Mouse (Mus musculus): Measurements from ENCODE around the gene Tmem100. TPM values are rescaled to one million over a fixed set of nuclear protein-coding genes. Genes with fewer than 3 reads are reported as not detected.

Tmem100 gene
- 10.8 and 36.5 TPM in 2 replicates for polyA plus RNA-seq (2012; rRNA removed; ENCODE audit: low replicate concordance)

DNA sequence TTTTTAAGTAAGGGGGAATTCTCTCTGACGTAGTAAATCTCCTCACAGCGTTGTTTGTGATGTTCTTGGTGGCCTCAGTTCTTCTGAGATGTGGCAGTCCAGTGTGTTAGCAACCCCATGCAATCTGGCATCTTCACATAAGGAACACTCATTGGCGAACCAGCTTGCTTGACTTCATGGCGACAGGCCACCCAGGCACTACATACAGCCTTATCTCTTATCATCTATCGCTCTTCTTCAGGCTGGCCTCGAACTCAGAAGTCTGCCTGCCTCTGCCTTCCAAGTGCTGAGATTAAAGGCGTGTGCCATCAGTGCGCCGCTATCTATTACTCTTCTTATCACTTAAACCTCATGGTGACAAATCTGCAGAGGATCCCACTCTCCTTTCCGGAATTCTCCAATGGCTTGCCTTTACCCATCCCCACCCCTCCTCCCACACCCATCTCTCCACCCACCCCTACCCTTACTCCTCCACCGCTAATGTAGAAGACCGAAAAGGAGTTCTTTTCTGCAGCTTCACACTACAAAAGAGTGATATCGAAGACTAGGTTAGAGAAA lies at the start of gene Tmem100:
Gene Tmem100, plus strand, starts transcription at position 508 of the 558 bp plus-strand sequence.

GRCm38 (mm10) chr11:90002231-90002986 lies 27.7 kb upstream of the Tmem100 start, which contains the start of gene Pctp:
Gene Pctp, minus strand, starts transcription at chr11:90002894.

Other genes starting within 250 kb of the Tmem100 start
- gene Pctp, start 27.5 kb upstream of the Tmem100 start, polyA plus RNA-seq (2012; rRNA removed; ENCODE audit: low replicate concordance): 2.3 and 5.1 TPM in 2 replicates
- 16.1 and 48.6 TPM in 2 replicates for gene Gm45716, start 157.3 kb downstream of the Tmem100 start, polyA plus RNA-seq (2012; rRNA removed; ENCODE audit: low replicate concordance)
- gene Mmd, start 219.1 kb downstream of the Tmem100 start, polyA plus RNA-seq (2012; rRNA removed; ENCODE audit: low replicate concordance): 307 and 781 TPM in 2 replicates